Mouse (Mus musculus): ENCODE results near the gene Macf1. TPM values are rescaled to one million over a fixed set of nuclear protein-coding genes. Genes with fewer than 3 reads are reported as not detected.

Gene Macf1
- polyA plus RNA-seq, 1 experiment: 22.3 TPM

DNA sequence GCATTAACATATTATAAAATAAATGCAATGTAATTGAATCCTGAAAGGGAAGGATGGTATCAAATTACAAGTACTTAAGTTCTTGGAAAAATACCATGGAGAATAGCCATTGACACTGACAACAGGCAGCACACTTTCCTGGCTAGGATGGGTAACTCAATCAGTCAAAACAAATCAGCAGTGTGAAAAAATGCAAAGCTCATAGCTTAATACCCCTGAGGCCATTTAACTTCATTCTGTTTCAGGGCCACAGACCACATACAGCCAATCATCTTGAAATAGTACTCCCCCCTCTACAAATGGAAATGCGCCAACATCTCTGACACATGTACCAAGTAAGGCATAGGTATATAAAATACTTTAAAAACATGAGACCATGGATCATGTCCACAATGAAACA, 281.9 kb downstream of the Macf1 start:
- no peak overlapping the region for H3K27ac ChIP-seq (ENCODE audit: insufficient read depth, low read depth, low read length)
- TF ChIP-seq POLR2A (IDR thresholded peaks at IDR 0.05; ENCODE audit: low read depth, low read length) (no peak), CTCF (IDR thresholded peaks at IDR 0.05; ENCODE audit: extremely low read depth, insufficient read length, insufficient replicate concordance, low read depth, low read length) (no peak)
- WGBS: 97% methylated on average over 1 of the region's 1 CpGs

DNA sequence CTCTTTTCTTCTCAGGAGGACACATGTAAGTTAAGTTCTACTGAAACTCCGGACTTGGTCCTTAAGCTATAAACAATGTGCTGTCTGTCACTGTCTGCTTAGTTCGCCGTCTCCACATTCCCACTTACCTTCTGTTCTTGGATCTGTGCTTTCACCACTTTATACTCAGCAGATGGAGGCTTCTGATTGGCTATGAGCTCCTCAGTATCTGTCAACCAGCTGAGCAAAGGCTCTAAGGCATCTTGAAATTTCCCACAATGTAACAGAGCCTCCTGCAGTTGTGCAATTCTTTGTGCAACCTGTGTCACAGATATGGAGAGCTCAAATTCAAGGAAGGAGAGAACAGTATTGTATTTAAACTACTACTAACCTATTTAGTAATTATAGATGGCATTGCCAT, 282.9 kb downstream of the Macf1 start:
- no peak overlapping the region for H3K27ac ChIP-seq (ENCODE audit: insufficient read depth, low read depth, low read length)
- H3K36me3 ChIP-seq (ENCODE audit: control insufficient read depth, insufficient read depth, low read length): peaks cover 18% of the 10 kb centered on the region
- H3K4me3 ChIP-seq (ENCODE audit: low read depth, low read length): no peak overlapping the region
- 76% methylated on average over 3 of the region's 3 CpGs for WGBS
- TF ChIP-seq POLR2A (IDR thresholded peaks at IDR 0.05; ENCODE audit: low read depth, low read length) (no peak), CTCF (IDR thresholded peaks at IDR 0.05; ENCODE audit: extremely low read depth, insufficient read length, insufficient replicate concordance, low read depth, low read length) (no peak)
- no peaks in the 10 kb centered on the region for H3K27me3 ChIP-seq (ENCODE audit: control insufficient read depth, insufficient read depth, low read length)
- H3K4me1 ChIP-seq (ENCODE audit: control insufficient read depth, insufficient read depth, insufficient read length, low read length): no peaks in the 10 kb centered on the region

More for the DNA sequence above, 281.9 kb downstream of the Macf1 start:
- no peak overlapping the region for H3K4me3 ChIP-seq (ENCODE audit: low read depth, low read length)
- no peaks in the 10 kb centered on the region for H3K27me3 ChIP-seq (ENCODE audit: control insufficient read depth, insufficient read depth, low read length)
- peaks cover 14% of the 10 kb centered on the region for H3K36me3 ChIP-seq (ENCODE audit: control insufficient read depth, insufficient read depth, low read length)
- no peaks in the 10 kb centered on the region for H3K4me1 ChIP-seq (ENCODE audit: control insufficient read depth, insufficient read depth, insufficient read length, low read length)

GRCm38 (mm10) chr4:123397643-123398434, 286.3 kb downstream of the Macf1 start:
- WGBS: 81% methylated on average over 5 of the region's 5 CpGs
- Histone ChIP-seq H3K4me3 (ENCODE audit: low read depth, low read length) (no peak overlapping the region), H3K27ac (ENCODE audit: insufficient read depth, low read depth, low read length) (no peak overlapping the region), H3K36me3 (ENCODE audit: control insufficient read depth, insufficient read depth, low read length) (peaks cover 34% of the 10 kb centered on the region), H3K27me3 (ENCODE audit: control insufficient read depth, insufficient read depth, low read length) (no peaks in the 10 kb centered on the region), H3K4me1 (ENCODE audit: control insufficient read depth, insufficient read depth, insufficient read length, low read length) (no peaks in the 10 kb centered on the region)
- no peak for TF ChIP-seq CTCF (IDR thresholded peaks at IDR 0.05; ENCODE audit: extremely low read depth, insufficient read length, insufficient replicate concordance, low read depth, low read length)
- TF ChIP-seq POLR2A (IDR thresholded peaks at IDR 0.05; ENCODE audit: low read depth, low read length): no peak

GRCm38 (mm10) chr4:123397049-123397448, 287.1 kb downstream of the Macf1 start:
- Histone ChIP-seq H3K36me3 (ENCODE audit: control insufficient read depth, insufficient read depth, low read length) (peaks cover 37% of the 10 kb centered on the region), H3K27me3 (ENCODE audit: control insufficient read depth, insufficient read depth, low read length) (no peaks in the 10 kb centered on the region), H3K4me3 (ENCODE audit: low read depth, low read length) (no peak overlapping the region), H3K27ac (ENCODE audit: insufficient read depth, low read depth, low read length) (no peak overlapping the region), H3K4me1 (ENCODE audit: control insufficient read depth, insufficient read depth, insufficient read length, low read length) (no peaks in the 10 kb centered on the region)
- no peak for TF ChIP-seq POLR2A (IDR thresholded peaks at IDR 0.05; ENCODE audit: low read depth, low read length)
- TF ChIP-seq CTCF (IDR thresholded peaks at IDR 0.05; ENCODE audit: extremely low read depth, insufficient read length, insufficient replicate concordance, low read depth, low read length): no peak
- WGBS: 92% methylated on average over 8 of the region's 8 CpGs

DNA sequence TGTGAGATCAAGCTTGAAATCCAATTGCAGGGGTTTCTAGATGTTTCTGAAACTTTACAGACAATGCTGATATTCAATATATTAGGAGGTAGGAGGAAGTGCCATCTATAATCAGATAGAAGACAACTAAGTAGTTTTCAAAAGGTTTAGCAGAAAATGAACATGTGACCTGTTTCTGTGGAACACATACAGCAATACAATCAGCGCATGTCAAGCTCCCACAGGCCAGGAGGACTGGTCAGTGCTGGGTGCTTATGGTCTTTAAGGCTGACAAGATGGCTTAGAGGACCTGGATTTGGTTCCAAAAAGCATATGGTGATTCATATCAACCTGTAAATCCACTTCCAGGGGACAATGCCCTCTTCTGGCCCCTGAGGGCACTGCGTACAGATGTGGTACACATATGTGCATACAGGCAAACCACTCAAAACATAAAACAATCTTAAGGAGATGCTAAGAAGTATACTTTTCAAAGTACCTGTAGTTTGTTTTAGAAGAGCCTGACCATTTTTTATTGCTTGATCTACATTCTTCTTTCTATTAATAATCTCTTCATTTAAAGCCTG, 288.6 kb downstream of the Macf1 start:
- Histone ChIP-seq H3K36me3 (ENCODE audit: control insufficient read depth, insufficient read depth, low read length) (peaks cover 39% of the 10 kb centered on the region), H3K4me1 (ENCODE audit: control insufficient read depth, insufficient read depth, insufficient read length, low read length) (no peaks in the 10 kb centered on the region), H3K27ac (ENCODE audit: insufficient read depth, low read depth, low read length) (no peak overlapping the region), H3K4me3 (ENCODE audit: low read depth, low read length) (no peak overlapping the region), H3K27me3 (ENCODE audit: control insufficient read depth, insufficient read depth, low read length) (no peaks in the 10 kb centered on the region)
- WGBS: 99% methylated on average over 2 of the region's 2 CpGs
- TF ChIP-seq CTCF (IDR thresholded peaks at IDR 0.05; ENCODE audit: extremely low read depth, insufficient read length, insufficient replicate concordance, low read depth, low read length) (no peak), POLR2A (IDR thresholded peaks at IDR 0.05; ENCODE audit: low read depth, low read length) (no peak)

DNA sequence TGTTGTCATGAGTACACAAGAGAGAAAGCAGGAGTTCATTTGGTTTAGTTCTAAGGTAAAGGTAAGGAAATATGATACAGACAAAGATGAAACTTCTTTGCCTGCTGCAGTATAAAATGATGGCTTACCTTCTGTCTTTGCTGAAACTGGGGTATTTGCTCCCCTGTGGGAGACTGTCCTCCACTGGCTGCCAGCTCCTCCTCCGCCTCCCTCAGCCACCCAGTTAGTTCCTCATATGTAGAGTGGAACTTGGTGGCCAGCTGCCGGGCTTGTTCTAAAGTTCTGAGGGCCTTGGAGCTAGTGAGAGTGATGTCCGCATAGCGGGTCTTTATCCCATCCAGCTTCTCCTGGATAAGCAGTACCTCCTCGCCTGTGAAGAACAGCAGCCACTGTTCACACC, 289.3 kb downstream of the Macf1 start:
- H3K36me3 ChIP-seq (ENCODE audit: control insufficient read depth, insufficient read depth, low read length): peaks cover 42% of the 10 kb centered on the region
- H3K4me1 ChIP-seq (ENCODE audit: control insufficient read depth, insufficient read depth, insufficient read length, low read length): no peaks in the 10 kb centered on the region
- TF ChIP-seq POLR2A (IDR thresholded peaks at IDR 0.05; ENCODE audit: low read depth, low read length) (no peak), CTCF (IDR thresholded peaks at IDR 0.05; ENCODE audit: extremely low read depth, insufficient read length, insufficient replicate concordance, low read depth, low read length) (no peak)
- H3K27ac ChIP-seq (ENCODE audit: insufficient read depth, low read depth, low read length): no peak overlapping the region
- H3K4me3 ChIP-seq (ENCODE audit: low read depth, low read length): no peak overlapping the region
- WGBS: 95% methylated on average over 5 of the region's 5 CpGs
- H3K27me3 ChIP-seq (ENCODE audit: control insufficient read depth, insufficient read depth, low read length): no peaks in the 10 kb centered on the region

- no peak for TF ChIP-seq CTCF (IDR thresholded peaks at IDR 0.05; ENCODE audit: extremely low read depth, insufficient read length, insufficient replicate concordance, low read depth, low read length)
- no peak for TF ChIP-seq POLR2A (IDR thresholded peaks at IDR 0.05; ENCODE audit: low read depth, low read length)
- WGBS: 93% methylated on average over 1 of the region's 1 CpGs
- Histone ChIP-seq H3K4me3 (ENCODE audit: low read depth, low read length) (no peak overlapping the region), H3K27ac (ENCODE audit: insufficient read depth, low read depth, low read length) (no peak overlapping the region), H3K27me3 (ENCODE audit: control insufficient read depth, insufficient read depth, low read length) (no peaks in the 10 kb centered on the region), H3K4me1 (ENCODE audit: control insufficient read depth, insufficient read depth, insufficient read length, low read length) (no peaks in the 10 kb centered on the region), H3K36me3 (ENCODE audit: control insufficient read depth, insufficient read depth, low read length) (peaks cover 44% of the 10 kb centered on the region)
Observed at GRCm38 (mm10) chr4:123394269-123394668, 289.9 kb downstream of the Macf1 start.
